Mouse (Mus musculus): ENCODE data around the gene Bcl7a. TPM values are rescaled to one million over a fixed set of nuclear protein-coding genes. Genes with fewer than 3 reads are reported as not detected.

The Bcl7a gene
- total RNA-seq (2015) = 16.3 and 20.0 TPM in 2 replicates
- total RNA-seq (2017) = 14.7 and 17.5 TPM in 2 replicates

DNA sequence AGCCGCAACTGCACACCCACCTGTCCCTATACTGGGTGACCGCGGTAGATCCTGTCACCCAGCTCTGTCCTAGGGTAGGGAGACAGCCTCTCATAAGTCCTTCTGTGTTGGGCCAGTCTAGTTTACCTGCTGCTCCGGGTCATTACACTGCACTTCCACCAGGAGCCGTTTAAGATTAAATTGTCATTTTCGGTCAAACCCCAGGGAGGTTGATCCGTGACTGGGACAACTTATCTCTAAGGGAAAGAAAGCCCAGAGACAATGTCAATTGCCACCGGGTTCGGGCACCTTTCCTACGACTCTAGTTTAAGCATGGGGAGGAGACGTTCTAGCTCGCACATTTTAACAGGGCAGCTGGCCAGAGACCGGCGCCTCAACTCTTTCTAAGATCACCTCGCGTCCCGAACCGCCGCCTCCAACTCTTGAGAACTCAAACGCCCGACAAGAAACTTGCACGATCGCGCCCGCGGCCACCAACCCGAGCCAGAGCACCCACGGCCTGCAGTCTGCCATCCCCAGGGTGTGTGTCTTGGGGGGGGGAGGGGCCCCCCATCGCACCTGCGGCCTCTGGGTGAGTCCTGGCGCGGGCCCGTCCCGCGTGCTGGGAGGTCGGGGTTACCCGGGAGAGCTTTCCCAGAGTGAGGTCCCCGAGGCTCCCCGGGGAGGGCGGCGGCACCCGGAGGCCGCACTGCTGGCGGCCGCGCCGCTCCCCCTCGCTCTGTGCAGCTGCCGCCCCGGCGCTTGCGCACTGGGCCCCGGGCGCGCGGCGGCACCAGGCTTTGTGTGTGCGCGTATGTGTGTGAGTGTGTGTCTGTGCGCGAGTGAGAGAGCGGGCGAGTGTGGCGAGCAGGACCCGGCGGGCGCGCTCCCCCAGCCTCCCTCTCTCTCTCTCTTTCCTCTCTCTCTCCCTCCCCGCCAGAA, at the start of gene Bcl7a:
Bcl7a (plus strand) TSS at position 128 of the 921 bp plus-strand sequence.
- ATAC-seq (replicated peaks; ENCODE audit: poor library complexity) = peak; percentile 73

DNA sequence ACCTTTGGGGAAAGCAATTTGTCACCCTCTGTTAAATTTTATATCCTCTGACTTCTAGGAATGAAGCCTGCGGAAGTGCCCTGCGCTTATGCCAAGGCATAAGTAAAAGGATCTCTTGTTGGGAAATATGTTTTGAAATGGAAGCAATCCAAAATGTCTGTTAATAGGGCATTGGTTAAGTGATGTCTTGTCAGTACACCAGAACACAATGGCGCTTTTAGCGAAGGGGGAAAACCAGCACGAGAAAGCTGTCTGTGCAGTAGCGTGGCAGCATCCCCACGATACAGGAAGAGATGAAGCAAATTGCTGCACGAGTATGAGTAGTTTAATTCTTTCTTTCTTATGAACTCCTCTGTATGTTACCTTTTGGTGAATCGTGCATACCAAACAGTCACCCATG, 49.0 kb upstream of the Bcl7a start:
- ATAC-seq (replicated peaks; ENCODE audit: poor library complexity) = no peak

DNA sequence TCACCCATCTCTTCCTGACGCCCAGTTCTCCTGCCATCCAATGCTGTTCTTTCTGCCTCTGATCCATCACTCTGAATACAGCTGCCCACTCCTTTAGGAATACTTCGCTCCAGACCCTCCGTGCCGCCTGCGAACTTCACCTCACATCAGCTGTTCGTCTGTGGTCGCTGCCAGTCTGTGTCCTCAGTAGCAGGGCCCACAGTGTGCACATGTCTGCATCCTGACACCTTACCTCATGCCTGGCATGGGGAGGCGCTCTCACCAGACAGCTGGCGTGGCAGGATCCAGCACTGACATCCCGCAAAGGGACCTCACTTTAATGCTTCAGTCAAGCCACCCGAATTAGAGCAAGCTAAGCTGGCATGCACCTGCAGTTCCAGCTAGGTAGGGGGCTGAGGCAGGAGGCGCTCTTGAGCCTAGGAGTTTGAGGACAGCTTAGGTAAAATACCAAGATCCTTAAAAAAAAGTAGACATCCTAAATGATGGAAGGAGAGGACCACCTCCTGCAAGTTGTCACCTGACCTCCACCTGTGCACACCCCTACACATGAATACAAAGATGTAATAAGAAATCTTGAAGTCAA, 47.3 kb upstream of the Bcl7a start:
- peak; percentile 72 for ATAC-seq (replicated peaks; ENCODE audit: poor library complexity)

DNA sequence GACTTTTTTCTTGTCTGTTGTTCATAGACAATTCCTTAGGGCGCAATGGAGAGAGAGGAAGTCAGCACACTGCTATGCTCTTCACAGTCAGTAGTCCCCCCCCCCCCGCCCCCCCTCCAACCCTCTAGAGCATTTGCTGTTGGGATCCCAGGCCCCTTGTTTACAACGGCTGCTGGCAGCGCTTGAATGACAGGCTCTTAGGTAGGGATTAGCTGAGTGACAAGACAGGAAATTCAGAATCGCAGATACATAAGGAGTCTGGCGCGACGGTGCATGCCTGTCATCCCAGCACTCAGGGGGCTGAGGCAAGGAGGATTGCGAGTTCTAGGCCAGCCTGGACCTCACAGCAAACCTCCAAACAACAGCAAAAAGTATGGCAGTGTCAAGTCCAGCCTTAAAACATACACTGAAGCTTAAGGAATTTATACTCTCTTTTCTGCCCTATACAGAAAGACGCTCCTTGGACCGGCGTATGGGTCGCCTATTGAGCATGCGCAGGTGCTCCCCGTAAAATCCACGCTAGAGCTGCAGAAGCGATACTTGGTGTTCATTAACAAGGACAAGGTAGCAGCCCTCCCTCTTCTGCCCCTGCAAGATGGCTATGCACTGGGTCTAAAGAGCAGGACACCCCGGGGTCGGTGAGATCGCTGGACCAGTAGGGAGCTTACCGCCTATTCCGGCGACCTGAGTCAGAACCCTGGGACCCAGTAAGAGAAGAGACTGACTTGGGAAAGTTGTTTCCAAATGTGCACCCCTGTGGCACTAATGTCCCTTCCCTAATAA, 46.5 kb upstream of the Bcl7a start:
- no peak for ATAC-seq (replicated peaks; ENCODE audit: poor library complexity)

DNA sequence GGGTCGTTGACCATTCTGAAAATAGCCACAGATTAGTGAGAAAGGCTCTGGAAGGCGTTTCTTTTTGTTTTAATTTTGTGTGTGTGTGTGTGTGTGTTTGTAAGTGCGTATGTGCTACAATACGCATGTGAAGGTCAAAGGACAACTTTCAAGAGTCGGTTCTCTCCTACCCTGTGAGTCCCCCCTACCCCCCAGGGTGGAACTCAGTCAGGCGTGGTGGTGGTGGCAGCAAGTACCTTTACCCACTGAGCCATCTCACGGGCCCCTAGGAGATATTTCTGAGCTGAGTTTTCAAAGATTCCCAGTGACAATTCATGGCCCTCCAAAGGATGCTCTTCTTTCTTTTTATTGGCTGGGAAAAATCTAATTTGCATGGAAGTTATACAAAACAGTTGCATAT, 45.8 kb upstream of the Bcl7a start:
- no peak for ATAC-seq (replicated peaks; ENCODE audit: poor library complexity)

DNA sequence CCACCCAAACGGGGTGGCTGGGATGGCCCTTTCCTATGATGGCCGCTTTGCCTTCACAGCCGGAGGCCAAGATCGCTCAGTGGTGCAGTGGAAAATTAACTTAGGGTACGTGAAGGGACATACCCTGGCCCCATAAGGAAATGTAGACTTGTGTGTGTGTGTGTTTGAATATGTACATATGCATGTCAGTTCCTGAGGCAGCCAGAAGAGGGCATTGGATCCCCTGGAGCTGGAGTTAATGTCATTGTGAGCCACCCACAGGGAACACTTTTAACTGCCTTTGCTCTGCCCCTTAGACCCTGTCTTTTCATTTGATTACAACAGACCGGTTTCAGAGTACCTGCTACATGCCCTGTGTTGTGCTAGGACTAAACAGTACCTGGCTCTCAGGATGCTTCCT, 45.1 kb upstream of the Bcl7a start:
- ATAC-seq (replicated peaks; ENCODE audit: poor library complexity) = peak; percentile 54; the same call in 1 of the 2 replicates

DNA sequence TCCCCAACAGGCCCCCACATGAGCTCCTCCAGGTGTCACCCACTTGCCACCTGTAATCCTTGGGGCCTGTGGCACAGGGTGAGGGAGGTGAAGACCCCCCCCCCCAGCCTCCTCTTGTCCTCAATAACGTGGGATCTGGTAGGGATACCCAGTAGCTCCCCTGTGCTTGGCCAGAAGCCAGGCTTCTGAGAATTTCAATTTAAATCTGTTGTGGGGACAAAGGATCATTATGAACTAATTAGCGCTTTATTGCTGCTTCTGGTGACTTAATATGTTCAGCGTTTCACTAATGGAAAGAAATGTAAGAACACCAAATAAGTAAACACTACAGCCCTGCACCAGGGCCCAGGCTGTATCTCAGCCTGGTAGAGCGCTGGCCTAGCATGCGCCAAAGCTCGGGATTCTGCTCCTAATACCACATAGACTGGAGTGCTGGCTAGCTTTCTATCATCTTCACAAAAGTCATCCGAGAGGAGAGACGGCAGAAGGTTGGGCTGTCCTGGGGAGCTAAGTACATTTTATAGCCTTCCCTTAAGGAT, 43.1 kb upstream of the Bcl7a start:
- ATAC-seq (replicated peaks; ENCODE audit: poor library complexity) = no peak

DNA sequence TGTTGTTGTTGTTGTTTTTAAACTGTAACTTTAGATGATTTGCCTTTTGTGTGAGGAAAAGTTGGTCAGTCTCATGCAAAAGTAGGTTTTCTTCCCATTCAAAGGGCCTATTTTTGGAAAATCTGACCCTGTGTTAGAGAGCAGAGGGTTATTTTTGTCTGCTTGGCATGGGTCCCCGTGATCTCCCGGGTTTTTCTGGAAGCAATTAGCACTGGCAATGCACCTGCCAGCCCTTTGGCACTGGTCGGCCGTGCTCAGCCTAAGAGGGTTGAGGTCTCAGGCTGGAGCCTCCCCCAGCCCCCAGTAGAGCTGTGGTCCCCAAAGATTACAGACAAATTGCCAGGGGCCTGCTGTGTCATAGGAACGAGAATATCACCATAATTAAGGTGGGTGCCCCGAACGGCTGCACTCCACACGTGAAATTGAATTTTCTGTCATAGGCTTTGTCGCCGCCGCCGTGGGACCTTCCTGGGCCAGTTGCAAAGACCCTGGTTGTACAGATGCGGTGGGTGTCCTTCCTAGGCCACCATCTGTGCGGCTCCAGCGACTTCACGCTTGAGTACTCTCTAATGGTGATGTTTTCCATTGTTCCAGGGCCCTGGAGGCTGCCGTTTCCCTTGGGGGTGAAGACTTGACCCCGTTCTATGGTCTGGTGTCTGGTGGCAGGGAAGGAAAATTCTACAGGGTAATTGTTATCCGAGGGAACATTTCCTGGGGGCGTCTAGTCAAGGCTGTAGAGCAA, 41.7 kb upstream of the Bcl7a start:
- ATAC-seq (replicated peaks; ENCODE audit: poor library complexity) = no peak

DNA sequence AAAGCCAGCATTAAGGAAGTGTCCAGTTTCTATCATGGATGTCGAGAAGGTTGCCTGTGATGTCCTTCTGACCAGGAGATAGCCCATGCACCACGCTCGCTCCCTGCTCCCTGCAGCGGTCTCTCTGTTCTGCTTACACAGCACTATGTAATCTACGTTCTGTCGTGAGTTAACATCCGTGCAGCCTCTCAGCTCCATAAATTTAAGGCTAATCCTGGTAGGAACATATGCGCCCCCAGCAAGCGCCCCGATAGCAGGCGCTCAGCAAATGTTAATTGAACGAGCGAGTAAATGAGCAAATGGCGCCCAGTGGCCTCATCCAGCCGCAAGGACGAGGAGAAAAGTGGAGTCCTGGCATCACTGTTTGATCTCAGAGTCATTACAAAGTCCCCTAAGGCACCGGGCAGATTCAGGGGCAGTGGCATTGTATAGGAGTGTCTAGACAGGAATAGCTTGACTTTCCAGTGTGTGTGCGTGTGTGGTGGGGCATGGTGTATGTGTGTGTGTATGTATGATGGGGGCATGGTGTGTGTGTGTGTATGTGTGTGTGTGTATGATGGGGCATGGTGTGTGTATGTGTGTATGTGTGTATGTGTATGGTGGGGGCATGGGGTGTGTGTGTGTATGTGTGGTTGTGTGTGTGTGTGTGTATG, 35.9 kb upstream of the Bcl7a start:
- no peak for ATAC-seq (replicated peaks; ENCODE audit: poor library complexity)

DNA sequence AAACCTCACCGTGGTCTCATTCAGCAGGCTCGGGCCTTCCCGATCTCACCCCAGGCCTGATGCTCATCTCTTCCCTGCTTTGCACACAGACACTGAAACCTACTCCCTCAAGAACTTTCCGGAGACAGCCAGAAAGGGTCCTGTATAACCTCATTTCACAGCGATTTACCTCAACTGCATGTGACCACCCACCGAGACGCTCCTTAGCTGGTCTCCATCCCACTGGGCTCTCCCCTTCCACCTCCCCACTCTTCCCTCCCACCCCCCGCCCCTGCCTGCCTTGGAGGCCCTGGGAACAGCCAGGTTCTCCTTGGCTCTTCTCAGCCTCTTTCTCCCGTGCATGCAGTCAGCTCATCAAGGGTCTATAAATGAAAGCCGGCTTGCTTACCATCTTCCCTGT, 33.8 kb upstream of the Bcl7a start:
- no peak for ATAC-seq (replicated peaks; ENCODE audit: poor library complexity)

DNA sequence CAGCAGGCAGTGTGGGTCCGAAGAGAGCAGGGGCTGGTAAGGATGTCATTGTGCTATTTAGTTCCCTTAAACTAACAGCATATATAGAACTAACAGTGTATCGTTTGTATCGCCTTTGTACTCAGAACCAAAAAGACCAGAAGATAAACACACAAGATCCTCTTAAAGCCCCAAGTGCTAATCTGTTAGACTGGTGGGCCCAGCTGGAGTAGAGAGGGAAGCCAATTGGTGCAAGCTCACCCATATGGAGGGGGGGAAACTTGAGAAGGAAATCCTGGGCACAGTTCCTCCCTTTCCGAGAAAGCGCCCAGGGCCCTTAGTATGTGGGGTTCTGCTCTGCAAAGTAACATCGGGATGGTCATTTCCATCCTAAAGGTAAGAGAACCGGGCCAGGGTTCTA, 33.4 kb upstream of the Bcl7a start:
- ATAC-seq (replicated peaks; ENCODE audit: poor library complexity) = no peak

DNA sequence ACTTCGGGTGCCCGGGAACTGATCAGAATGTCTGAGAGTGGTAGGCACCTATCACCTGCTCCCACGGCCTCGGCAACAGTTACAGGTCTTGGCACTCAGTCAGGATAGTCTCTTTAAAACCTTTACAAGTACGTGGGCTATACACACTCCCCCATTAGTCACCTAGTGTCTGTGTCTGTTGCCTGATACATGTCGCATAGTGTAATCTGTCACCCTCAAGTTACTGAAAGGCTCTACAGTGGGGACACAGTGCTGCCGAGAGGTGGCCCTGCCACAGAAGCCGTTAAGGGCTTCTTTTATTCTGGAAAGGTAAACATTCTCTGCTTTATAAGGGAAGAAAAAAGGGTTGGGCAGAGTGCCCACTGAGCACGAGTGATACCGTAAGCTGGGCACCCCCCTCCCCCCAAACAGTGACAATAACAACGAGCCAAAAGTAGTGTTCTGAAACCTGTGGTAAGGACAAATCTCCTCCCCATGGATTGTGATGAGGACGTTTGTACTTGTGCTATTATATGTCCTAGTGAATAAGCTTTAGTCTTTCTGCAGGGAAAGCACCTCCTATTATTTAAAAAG, 30.5 kb upstream of the Bcl7a start:
- ATAC-seq (replicated peaks; ENCODE audit: poor library complexity) = no peak

DNA sequence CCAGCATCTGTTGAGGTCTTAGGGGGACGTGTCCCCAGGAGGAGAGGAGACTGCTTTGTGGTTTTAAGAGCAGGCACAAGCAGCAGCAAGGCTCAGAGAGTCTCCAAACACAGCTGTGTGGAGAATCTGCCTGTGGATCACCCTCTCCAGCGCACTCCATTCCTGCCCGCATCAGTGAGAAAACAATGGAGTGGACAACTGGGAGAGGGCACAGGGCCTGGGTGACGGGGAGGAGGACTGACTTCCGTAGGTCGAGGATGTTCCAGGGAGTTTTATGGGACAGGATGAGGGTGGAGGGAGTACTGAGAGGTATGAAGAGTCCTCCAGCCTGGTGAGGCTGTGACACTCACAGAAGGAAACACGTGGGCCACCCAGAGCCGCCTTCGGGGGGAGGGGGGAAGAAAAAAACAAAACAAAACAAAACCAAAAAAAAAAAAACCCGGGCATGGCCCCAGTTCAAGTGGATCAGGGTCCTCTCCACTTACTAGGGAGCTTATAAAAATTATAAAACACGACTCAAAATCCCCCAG, 29.7 kb upstream of the Bcl7a start:
- no peak for ATAC-seq (replicated peaks; ENCODE audit: poor library complexity)

DNA sequence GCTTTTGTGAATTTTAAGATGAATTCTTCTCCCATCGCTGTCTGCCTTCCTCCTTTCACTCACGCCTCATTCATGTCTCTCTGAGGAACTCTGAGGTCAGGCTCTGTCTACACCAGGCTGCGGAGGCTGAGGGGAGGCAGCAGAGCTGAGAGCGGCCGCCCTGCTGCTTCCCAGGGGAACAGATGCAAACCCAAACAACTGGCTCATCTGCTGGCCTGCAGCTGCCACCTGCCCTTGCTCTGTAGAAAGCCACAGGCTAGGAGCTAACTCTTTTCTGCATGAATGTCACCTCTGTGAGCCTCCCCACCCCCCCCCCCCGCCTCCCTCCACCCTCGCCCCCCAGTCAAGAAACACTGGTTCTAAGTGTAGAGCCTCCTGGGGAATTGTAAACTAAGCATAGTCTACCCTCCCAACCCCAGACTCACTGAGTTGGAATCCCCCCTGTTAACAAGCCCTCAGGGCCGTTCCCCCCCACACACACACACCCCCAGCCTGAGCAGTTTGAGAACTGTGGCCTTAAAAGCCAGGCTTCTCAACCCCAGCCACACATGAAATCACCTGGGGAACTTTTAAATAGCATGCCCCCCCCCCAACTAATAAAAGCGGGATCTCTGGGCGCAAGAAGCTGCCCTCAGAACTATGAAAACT, 28.3 kb upstream of the Bcl7a start:
- no peak for ATAC-seq (replicated peaks; ENCODE audit: poor library complexity)

DNA sequence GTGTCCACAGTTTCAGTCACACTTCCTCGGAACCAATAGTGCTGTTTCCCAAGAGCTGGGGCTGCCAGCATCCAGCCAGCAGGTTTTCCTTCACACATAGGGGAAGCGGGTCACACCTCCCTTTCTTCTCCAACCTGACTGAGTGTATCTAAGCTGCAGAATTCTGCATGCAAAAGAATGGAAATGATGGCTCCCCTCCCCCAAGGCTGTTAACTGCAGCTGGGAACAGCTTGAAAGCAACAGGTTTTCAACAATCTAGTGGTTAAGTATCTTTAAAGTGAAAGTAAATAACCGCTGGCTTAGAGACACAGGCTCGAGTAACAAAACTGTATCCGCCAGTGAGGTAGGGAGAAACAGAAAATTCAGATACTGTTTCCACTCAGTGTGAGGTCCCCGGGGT, 25.6 kb upstream of the Bcl7a start:
- ATAC-seq (replicated peaks; ENCODE audit: poor library complexity) = peak; percentile 42

DNA sequence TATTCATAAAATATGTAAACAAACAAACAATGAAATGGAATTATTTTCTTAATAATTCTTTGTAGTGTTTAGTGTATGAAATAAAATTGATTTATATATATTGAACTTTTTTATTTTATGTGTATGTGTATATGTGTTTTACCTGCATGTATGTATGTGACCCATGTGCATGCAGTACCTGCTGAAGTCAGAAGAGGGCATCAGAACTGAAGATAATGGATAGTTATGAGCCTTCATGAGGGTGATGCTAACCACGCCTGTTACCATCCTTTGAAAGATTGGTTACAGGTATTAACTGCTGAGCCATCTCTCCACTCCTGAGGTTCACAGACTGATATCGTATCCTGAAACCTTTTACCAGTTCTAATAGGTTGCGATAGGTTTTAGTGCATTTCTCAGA, 23.5 kb upstream of the Bcl7a start:
- no peak for ATAC-seq (replicated peaks; ENCODE audit: poor library complexity)

DNA sequence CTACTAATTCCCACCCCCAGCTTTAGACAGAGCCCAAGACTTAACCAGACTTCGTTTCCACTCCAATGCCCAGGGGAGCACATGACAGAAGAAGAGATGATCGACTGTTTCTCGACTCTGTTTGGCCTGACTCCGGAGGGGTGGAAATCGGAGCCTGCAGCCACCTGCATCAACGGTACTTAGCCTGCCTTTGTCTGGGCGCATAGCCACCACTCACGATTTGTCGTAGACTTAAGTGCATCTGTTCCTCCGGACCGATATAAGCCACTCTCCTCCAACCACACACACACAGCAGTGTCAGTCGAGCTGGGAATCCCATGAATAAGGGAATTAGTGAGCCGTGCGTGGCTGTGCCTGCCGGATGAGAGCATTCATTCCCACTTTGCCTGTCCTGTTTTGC, 19.4 kb upstream of the Bcl7a start:
- no peak for ATAC-seq (replicated peaks; ENCODE audit: poor library complexity)

DNA sequence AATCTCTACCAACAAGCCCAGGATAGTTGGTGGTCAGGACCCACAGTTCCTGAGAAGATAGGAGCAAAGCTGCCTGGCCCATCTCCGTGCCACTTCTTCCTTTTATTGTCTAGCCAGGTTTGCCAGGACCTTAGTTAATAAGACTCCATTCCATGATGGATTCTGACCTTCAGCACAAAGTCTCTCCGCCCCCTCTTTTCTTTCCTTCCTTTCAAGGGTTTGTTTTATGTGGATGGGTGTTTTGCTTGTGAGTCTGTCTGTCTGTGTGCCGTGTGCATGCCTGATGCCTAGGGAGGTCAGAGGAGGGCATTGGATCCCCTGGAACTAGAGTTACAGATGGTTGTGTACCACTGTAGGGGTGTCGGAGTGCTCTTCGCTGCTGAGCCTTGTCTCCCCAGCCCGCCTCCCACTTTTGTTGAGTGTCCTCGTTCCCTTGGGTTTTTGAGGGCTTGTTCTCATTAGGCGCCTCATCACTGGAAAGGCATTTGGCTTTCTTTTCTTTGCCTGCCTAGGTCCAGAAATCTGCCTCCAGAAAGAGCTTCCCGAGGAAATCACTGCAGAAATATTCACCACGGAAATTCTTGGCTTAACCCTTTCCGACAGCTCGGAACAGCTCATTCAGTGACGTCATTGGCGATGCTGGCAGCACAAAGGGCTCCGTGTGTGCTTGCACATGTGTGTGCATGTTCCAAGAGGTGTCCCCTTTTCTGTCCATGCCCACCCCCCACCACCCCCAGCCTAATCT, 17.5 kb upstream of the Bcl7a start:
- no peak for ATAC-seq (replicated peaks; ENCODE audit: poor library complexity)

All from megakaryocyte progenitor cell, adult 5-6 weeks (primary cell).